Mouse (Mus musculus): ENCODE results near the gene Rnf144a.

The Rnf144a gene

GRCm38 (mm10) chr12:26408707-26409106 is 6.3 kb downstream of the Rnf144a start:
- DNase-seq (ENCODE audit: low read depth) = no peak

- DNase-seq (ENCODE audit: low read depth) = no peak
These were observed 10.0 kb downstream of the Rnf144a start for GRCm38 (mm10) chr12:26404781-26405702.

GRCm38 (mm10) chr12:26403372-26404125 is 11.5 kb downstream of the Rnf144a start:
- DNase-seq (ENCODE audit: low read depth) = no peak

GRCm38 (mm10) chr12:26401696-26402470 is 13.2 kb downstream of the Rnf144a start:
- peak; percentile 88 for DNase-seq (ENCODE audit: low read depth)

GRCm38 (mm10) chr12:26401254-26401653 is 13.8 kb downstream of the Rnf144a start:
- peak; percentile 67 for DNase-seq (ENCODE audit: low read depth)

- DNase-seq (ENCODE audit: low read depth) = no peak
These were observed 14.3 kb downstream of the Rnf144a start for GRCm38 (mm10) chr12:26400762-26401161.

GRCm38 (mm10) chr12:26399391-26399790 is 15.7 kb downstream of the Rnf144a start:
- DNase-seq (ENCODE audit: low read depth) = no peak

- peak; percentile 62 for DNase-seq (ENCODE audit: low read depth)
These were observed 16.5 kb downstream of the Rnf144a start for GRCm38 (mm10) chr12:26398597-26398996.

- DNase-seq (ENCODE audit: low read depth) = no peak
These were observed 20.3 kb downstream of the Rnf144a start for GRCm38 (mm10) chr12:26394485-26395470.

GRCm38 (mm10) chr12:26393291-26393690 is 21.8 kb downstream of the Rnf144a start:
- no peak for DNase-seq (ENCODE audit: low read depth)

- no peak for DNase-seq (ENCODE audit: low read depth)
These were observed 23.9 kb downstream of the Rnf144a start for GRCm38 (mm10) chr12:26391162-26391561.

GRCm38 (mm10) chr12:26387523-26387922 is 27.5 kb downstream of the Rnf144a start:
- no peak for DNase-seq (ENCODE audit: low read depth)

- no peak for DNase-seq (ENCODE audit: low read depth)
These were observed 28.1 kb downstream of the Rnf144a start for GRCm38 (mm10) chr12:26386947-26387346.

- no peak for DNase-seq (ENCODE audit: low read depth)
These were observed 28.9 kb downstream of the Rnf144a start for GRCm38 (mm10) chr12:26386189-26386588.

- no peak for DNase-seq (ENCODE audit: low read depth)
These were observed 29.3 kb downstream of the Rnf144a start for GRCm38 (mm10) chr12:26385735-26386134.

- DNase-seq (ENCODE audit: low read depth) = no peak
These were observed 33.3 kb downstream of the Rnf144a start for GRCm38 (mm10) chr12:26381730-26382129.

GRCm38 (mm10) chr12:26379797-26380196 is 35.3 kb downstream of the Rnf144a start:
- no peak for DNase-seq (ENCODE audit: low read depth)

GRCm38 (mm10) chr12:26377691-26378090 is 37.4 kb downstream of the Rnf144a start:
- no peak for DNase-seq (ENCODE audit: low read depth)

- no peak for DNase-seq (ENCODE audit: low read depth)
These were observed 38.3 kb downstream of the Rnf144a start for GRCm38 (mm10) chr12:26376541-26377323.

- DNase-seq (ENCODE audit: low read depth) = no peak
These were observed 41.3 kb downstream of the Rnf144a start for GRCm38 (mm10) chr12:26373721-26374120.
